Mouse (Mus musculus): ENCODE results near the gene Gpatch2.
A peak's percentile ranks its signal among the peaks of the same experiment; 100 is the strongest.

DNA sequence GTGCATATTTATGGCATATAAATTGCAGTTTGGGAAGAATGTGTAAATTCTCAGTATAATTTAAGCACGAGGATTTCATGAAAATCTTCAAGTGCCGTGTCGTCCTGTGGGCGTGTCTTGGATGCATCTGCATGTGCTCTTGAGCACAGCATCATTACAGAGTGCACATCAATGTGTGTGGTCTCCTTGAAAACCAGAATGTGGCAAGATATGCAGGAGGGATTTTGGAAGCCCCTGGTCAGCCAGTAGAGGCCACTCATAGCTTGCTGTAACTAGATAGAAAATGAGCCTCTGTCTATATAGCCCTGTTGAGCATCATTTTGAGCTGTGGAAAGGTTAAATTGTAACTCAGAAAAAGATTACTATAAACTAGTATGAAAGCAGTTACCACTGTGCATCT, 83.9 kb downstream of the Gpatch2 start:
- no peak for TF ChIP-seq POLR2A (IDR thresholded peaks at IDR 0.05; ENCODE audit: borderline replicate concordance, extremely low read depth, insufficient read depth, insufficient read length, poor library complexity, severe bottlenecking)
- TF ChIP-seq CTCF (IDR thresholded peaks at IDR 0.05; ENCODE audit: borderline replicate concordance, extremely low read depth, insufficient read depth, insufficient read length) = peak; percentile 38; the same call in 1 of the 2 replicates

Measured in brain, embryonic 14.5 days (tissue).